Mouse (Mus musculus) CH12.LX (cell line): ENCODE measurements around the gene 1500015O10Rik.

Experiments
- CTCF ChIP-seq, 2 experiments: IDR thresholded peaks in 1 of 2; conservative IDR thresholded peaks in 1 of 2; 2 replicates each; pipeline ENCODE4 v1.5.1; 2011 to 2012; ENCODE audit warnings: low read depth in 2 of 2, low read length in 2 of 2, improper control_type of control experiment in 1 of 2, inconsistent platforms in 1 of 2, mild to moderate bottlenecking in 1 of 2, moderate library complexity in 1 of 2
- KAT2A ChIP-seq: IDR thresholded peaks from 2 replicates; pipeline ENCODE4 v1.6.1; 2012; ENCODE audit warnings: low read length, improper control_type of control experiment, inconsistent platforms; ENCODE audit not compliant: insufficient replicate concordance
- SIN3A ChIP-seq: IDR thresholded peaks from 2 replicates; pipeline ENCODE4 v1.6.1; 2012; ENCODE audit warnings: low read length, improper control_type of control experiment, inconsistent platforms

GRCm38 (mm10) chr1:43694851-43695545 lies 35.4 kb upstream of the 1500015O10Rik start:
- TF ChIP-seq SIN3A: no peak
- no peak for TF ChIP-seq CTCF (conservative IDR thresholded peaks at IDR 0.05 in 1 of 2, IDR thresholded peaks at IDR 0.05 in 1 of 2; ENCODE audit: low read depth in 2 of 2, low read length in 2 of 2)
- no peak for TF ChIP-seq KAT2A
